Mouse (Mus musculus): Measurements from ENCODE around the gene Furin.

- no peak for TF ChIP-seq CTCF (IDR thresholded peaks at IDR 0.05 in 2 of 3, conservative IDR thresholded peaks at IDR 0.05 in 1 of 3; ENCODE audit: control insufficient read depth in 1 of 3, insufficient read depth in 1 of 3, low read depth in 2 of 3, low read length in 3 of 3, poor library complexity in 1 of 3, severe bottlenecking in 1 of 3)
- no peak for TF ChIP-seq JUND (IDR thresholded peaks at IDR 0.05; ENCODE audit: low read depth, low read length)
- TF ChIP-seq MAX (IDR thresholded peaks at IDR 0.05; ENCODE audit: low read length): no peak
- no peak for TF ChIP-seq ZNF384 (IDR thresholded peaks at IDR 0.05; ENCODE audit: low read depth, low read length)
- TF ChIP-seq POLR2AphosphoS5 (IDR thresholded peaks at IDR 0.05; ENCODE audit: borderline replicate concordance, low read depth, low read length): no peak
- TF ChIP-seq KAT2A (conservative IDR thresholded peaks at IDR 0.05; ENCODE audit: low read depth, low read length): no peak
- TF ChIP-seq NRF1 (IDR thresholded peaks at IDR 0.05; ENCODE audit: insufficient read depth, low read depth, low read length, poor library complexity, severe bottlenecking): no peak
- TF ChIP-seq TAL1 (IDR thresholded peaks at IDR 0.05; ENCODE audit: low read length): no peak
- TF ChIP-seq USF1 (IDR thresholded peaks at IDR 0.05; ENCODE audit: low read depth, low read length): no peak
- no peak for TF ChIP-seq TCF12 (IDR thresholded peaks at IDR 0.05; ENCODE audit: low read depth, low read length)
- no peak for TF ChIP-seq GABPA (IDR thresholded peaks at IDR 0.05; ENCODE audit: low read depth, low read length)
- TF ChIP-seq ZKSCAN1 (IDR thresholded peaks at IDR 0.05; ENCODE audit: low read depth, low read length): no peak
- no peak for TF ChIP-seq POLR2A (IDR thresholded peaks at IDR 0.05; ENCODE audit: control insufficient read depth in 1 of 2, insufficient read depth in 1 of 2, low read depth in 1 of 2, low read length in 2 of 2, poor library complexity in 1 of 2)
- TF ChIP-seq MAFK (IDR thresholded peaks at IDR 0.05; ENCODE audit: borderline replicate concordance, low read depth, low read length): no peak
Observed at GRCm38 (mm10) chr7:80407712-80408111, 2.5 kb upstream of the Furin start.

Measured in MEL (cell line).